Mouse (Mus musculus) ES-E14 (cell line): Measurements from ENCODE around the gene Slc4a1. TPM values are rescaled to one million over a fixed set of nuclear protein-coding genes. Genes with fewer than 3 reads are reported as not detected.

Experiments
- DNase-seq: peaks from one replicate; pipeline ENCODE4 v3.0.0-alpha.2; 2013; ENCODE audit warnings: low read depth, low spot score
- H3K27ac ChIP-seq: 2 replicates; pipeline ENCODE4 v1.5.1; 2012; ENCODE audit warnings: low read depth, mild to moderate bottlenecking, low read length, moderate library complexity, mixed read lengths; ENCODE audit not compliant: poor library complexity, insufficient read depth, severe bottlenecking
- H3K36me3 ChIP-seq: 2 replicates; pipeline ENCODE4 v1.6.1; 2012; ENCODE audit warnings: mild to moderate bottlenecking, low read length, moderate library complexity, mixed read lengths; ENCODE audit not compliant: control insufficient read depth, poor library complexity, insufficient read depth, severe bottlenecking
- H3K4me1 ChIP-seq, 2 experiments: fragments of 150-350 bp in 1 of 2; sonication (generic) in 1 of 2; 2 replicates each; pipeline ENCODE4 v1.6.1; 2012; ENCODE audit warnings: low read length in 2 of 2, mild to moderate bottlenecking in 1 of 2, mixed read lengths in 1 of 2; ENCODE audit not compliant: control insufficient read depth in 2 of 2, insufficient read depth in 2 of 2, poor library complexity in 1 of 2
- H3K4me3 ChIP-seq, 2 experiments: fragments of 150-350 bp in 1 of 2; sonication (generic) in 1 of 2; 2 replicates each; pipeline ENCODE4 v1.5.1; 2012; ENCODE audit warnings: low read length in 2 of 2, low read depth in 1 of 2, mild to moderate bottlenecking in 1 of 2, mixed read lengths in 1 of 2; ENCODE audit not compliant: insufficient read depth in 1 of 2, poor library complexity in 1 of 2, severe bottlenecking in 1 of 2
- H3K9ac ChIP-seq: 2 replicates; pipeline ENCODE4 v1.6.1; 2012; ENCODE audit warnings: low read depth, mild to moderate bottlenecking, low read length, mixed read lengths; ENCODE audit not compliant: poor library complexity, insufficient read depth, severe bottlenecking
- H3K9me3 ChIP-seq: fragments of 150-350 bp; sonication (generic); 2 replicates; pipeline ENCODE4 v1.6.1; 2012; ENCODE audit warnings: low read depth, mild to moderate bottlenecking, low read length; ENCODE audit not compliant: control insufficient read depth, insufficient read depth
- CHD2 ChIP-seq: IDR thresholded peaks from 2 replicates; pipeline ENCODE4 v1.6.1; 2014; ENCODE audit warnings: mild to moderate bottlenecking, low read depth, low read length, inconsistent platforms
- HCFC1 ChIP-seq: IDR thresholded peaks from 2 replicates; pipeline ENCODE4 v1.6.1; 2012; ENCODE audit warnings: low read length, inconsistent platforms, borderline replicate concordance; ENCODE audit not compliant: insufficient read depth
- MAFK ChIP-seq: IDR thresholded peaks from 2 replicates; pipeline ENCODE4 v1.6.1; 2014; ENCODE audit warnings: mild to moderate bottlenecking, low read depth, low read length, inconsistent platforms; ENCODE audit not compliant: insufficient read depth
- ZC3H11A ChIP-seq: IDR thresholded peaks from 2 replicates; pipeline ENCODE4 v1.6.1; 2012; ENCODE audit warnings: low read depth, mild to moderate bottlenecking, inconsistent platforms, low read length, borderline replicate concordance
- ZNF384 ChIP-seq: IDR thresholded peaks from 2 replicates; pipeline ENCODE4 v1.6.1; 2012; ENCODE audit warnings: low read depth, low read length, inconsistent platforms
- in situ Hi-C, 2 experiments: fragments of 600-800 bp; cut with MboI; formaldehyde crosslinking; loops; one replicate each; pipeline ENCODE4 v1.15.1; 2025; ENCODE audit warnings: low sequenced_read_pairs in 2 of 2, inconsistent platforms in 1 of 2; ENCODE audit not compliant: unreplicated experiment in 2 of 2
- total RNA-seq: library from RNA; depleted of rRNA; stranded (reverse); fragments of 300-350 nt; gene quantifications from 2 replicates; pipeline ENCODE4 v1.2.3, GENCODE M21; 2012

Slc4a1 gene
- total RNA-seq, 1 experiment: 0.18 TPM

DNA sequence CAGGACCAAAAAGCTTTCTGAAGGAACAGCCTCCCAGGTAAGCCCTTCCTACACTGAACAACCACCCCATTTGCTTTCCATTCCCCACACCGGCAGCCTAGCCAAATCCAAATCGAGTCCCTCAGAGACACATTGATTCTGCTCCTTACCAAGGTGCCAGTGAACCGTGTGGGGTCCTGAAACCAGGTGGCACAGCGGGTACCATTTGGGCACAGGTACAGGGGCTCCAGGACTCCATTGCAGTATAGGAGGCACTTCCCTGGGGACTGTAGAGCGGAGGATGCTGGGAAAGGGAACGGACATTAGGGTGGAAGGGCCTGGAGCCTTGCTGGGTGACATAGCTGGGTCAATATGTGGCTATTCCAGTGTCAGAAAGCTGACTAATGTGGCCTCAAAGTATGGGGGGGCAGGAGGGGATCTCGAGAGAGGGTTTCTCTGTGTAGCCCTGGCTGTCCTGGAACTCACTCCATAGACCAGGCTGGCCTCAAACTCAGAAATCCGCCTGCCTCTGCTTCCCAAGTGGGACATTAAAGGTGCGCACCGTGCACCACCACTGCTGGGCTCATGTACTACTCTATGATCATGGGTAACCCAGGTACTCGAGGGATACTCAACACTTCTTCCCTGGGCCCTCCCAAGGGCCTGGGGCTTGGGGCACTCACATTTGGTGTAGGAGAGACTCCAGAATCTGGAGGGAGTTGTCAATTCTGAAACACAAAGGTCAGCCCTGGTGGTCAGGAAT is 39.7 kb upstream of the Slc4a1 start:
- H3K36me3 ChIP-seq: peaks cover 42% of the 10 kb centered on the region
- no peak for DNase-seq
- in situ Hi-C loops: no loop called here
- peak overlapping the region; percentile 75 to 94 for H3K4me3 ChIP-seq
- no peak for TF ChIP-seq CHD2
- no peak for TF ChIP-seq ZC3H11A
- 0 out of 2 replicates have a peak overlapping the region, but pooled peaks have one; percentile 67 for H3K27ac ChIP-seq
- H3K4me1 ChIP-seq: peaks cover 0 to 18% of the 10 kb centered on the region in 2 experiments; a peak in 2 of 4 replicates
- no peaks in the 10 kb centered on the region for H3K9me3 ChIP-seq
- peak overlapping the region; percentile 79 for H3K9ac ChIP-seq

GRCm38 (mm10) chr11:102404161-102405010 is 38.4 kb upstream of the Slc4a1 start:
- TF ChIP-seq MAFK (no peak), ZNF384 (no peak), CHD2 (no peak)
- in situ Hi-C loops: no loop called here
- Histone ChIP-seq H3K36me3 (peaks cover 42% of the 10 kb centered on the region), H3K9ac (no peak overlapping the region; the same call in 1 of the 2 replicates), H3K27ac (no peak overlapping the region), H3K4me3 (no peak overlapping the region), H3K9me3 (no peaks in the 10 kb centered on the region), H3K4me1 (peaks cover 2 to 25% of the 10 kb centered on the region in 2 experiments; a peak in 2 of 4 replicates)
- DNase-seq: no peak

GRCm38 (mm10) chr11:102403657-102404056 is 37.7 kb upstream of the Slc4a1 start:
- H3K36me3 ChIP-seq: peaks cover 42% of the 10 kb centered on the region
- H3K4me1 ChIP-seq: peaks cover 2 to 24% of the 10 kb centered on the region in 2 experiments; a peak in 1 of 4 replicates
- no peak overlapping the region for H3K9ac ChIP-seq
- no peak overlapping the region for H3K27ac ChIP-seq
- H3K4me3 ChIP-seq: no peak overlapping the region
- DNase-seq: no peak
- in situ Hi-C loops: no loop called here
- no peaks in the 10 kb centered on the region for H3K9me3 ChIP-seq
- TF ChIP-seq ZNF384: no peak

DNA sequence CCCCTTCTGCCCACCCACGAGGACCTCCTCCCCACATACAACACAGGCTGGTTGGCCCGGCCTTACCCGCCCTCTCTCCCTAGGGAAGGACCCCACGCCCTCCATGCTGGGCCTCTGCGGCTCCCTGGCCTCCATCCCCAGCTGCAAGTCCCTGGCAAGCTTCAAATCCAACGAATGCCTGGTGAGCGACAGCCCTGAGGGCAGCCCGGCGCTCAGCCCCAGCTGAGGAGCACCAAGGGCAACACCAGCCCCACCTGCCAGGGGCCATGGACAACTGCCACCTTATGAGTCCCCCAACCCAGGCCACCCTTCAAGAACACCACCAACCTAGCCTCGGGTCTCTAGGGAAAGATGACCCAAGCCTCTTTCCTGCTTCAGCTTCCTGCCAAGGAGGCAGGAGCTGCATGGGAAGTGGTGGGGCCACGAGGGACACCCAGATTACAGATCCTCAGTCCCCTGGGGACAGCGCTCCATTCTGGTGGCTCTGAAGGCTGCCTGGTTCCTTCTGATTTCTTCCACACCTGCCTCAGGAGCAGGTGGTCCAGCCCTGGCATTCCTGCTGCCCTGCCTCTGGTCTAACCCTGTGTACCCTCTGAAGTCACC is 36.0 kb upstream of the Slc4a1 start:
- TF ChIP-seq MAFK (no peak), CHD2 (no peak), ZC3H11A (no peak), HCFC1 (no peak), ZNF384 (no peak)
- no peak for DNase-seq
- no peak overlapping the region for H3K4me3 ChIP-seq
- no peak overlapping the region for H3K27ac ChIP-seq
- H3K4me1 ChIP-seq: peaks cover 6 to 32% of the 10 kb centered on the region in 2 experiments; a peak in 2 of 4 replicates
- in situ Hi-C loops: no loop called here
- no peak overlapping the region for H3K9ac ChIP-seq
- H3K9me3 ChIP-seq: no peaks in the 10 kb centered on the region
- H3K36me3 ChIP-seq: peaks cover 42% of the 10 kb centered on the region
